Comparison of ENCODE assay signal across 9 mouse cellular contexts in genomic region chr10:79851653-79852052, GRCm38 (mm10). TPM values are rescaled to one million over a fixed set of nuclear protein-coding genes. Genes with fewer than 3 reads are reported as not detected.
A peak's percentile ranks its signal among the peaks of the same experiment; 100 is the strongest.
DNase-seq lines count a peak whose midpoint lies in the region; ATAC-seq and TF ChIP-seq lines count a peak whose summit lies in the region.
"Had no signal": no experiment of that assay in that cellular context is flagged by ENCODE, and none has a peak within 500 bp of the region (broad histone marks: within the 10 kb centered on the region; RNA-seq: fewer than 3 reads in every experiment).

No protein-coding gene starts in this region.

- no peaks in the 10 kb centered on the region for H3K36me3 ChIP-seq in kidney, adult 2 months (ENCODE audit: control insufficient read depth, insufficient read depth, low read length)
- peaks cover 4% of the 10 kb centered on the region; the same call in 1 of the 2 replicates for H3K36me3 ChIP-seq in hindbrain, embryonic 13.5 days
- H3K36me3 ChIP-seq in midbrain, embryonic 12.5 days, result peaks cover under 1% of the 10 kb centered on the region

- peak overlapping the region; percentile 69 for H3K4me2 ChIP-seq in hindbrain, embryonic 13.5 days
- H3K4me2 ChIP-seq in midbrain, embryonic 12.5 days (replicated peaks), result peak overlapping the region; percentile 100

- DNase-seq in kidney, adult 2 months, result no peak
- DNase-seq in kidney, adult 8-10 months, result no peak
- DNase-seq in frontal cortex, postnatal 25 days (ENCODE audit: low spot score in 2 of 2), result no peak

- peaks cover 25% of the 10 kb centered on the region for H3K4me1 ChIP-seq in kidney, adult 2 months (ENCODE audit: control insufficient read depth, insufficient read depth, low read length)
- H3K4me1 ChIP-seq in bone marrow macrophage, adult 2 months (ENCODE audit: control insufficient read depth, insufficient read depth, low read length), result peaks cover 30% of the 10 kb centered on the region
- peaks cover 47% of the 10 kb centered on the region for H3K4me1 ChIP-seq in hindbrain, embryonic 13.5 days (replicated peaks)
- H3K4me1 ChIP-seq in midbrain, embryonic 12.5 days, result peaks cover 37% of the 10 kb centered on the region

- peak overlapping the region; percentile 96 for H3K27ac ChIP-seq in kidney, adult 2 months (ENCODE audit: insufficient read depth, low read depth, low read length)
- H3K27ac ChIP-seq in bone marrow macrophage, adult 2 months (ENCODE audit: insufficient read depth, low read depth, low read length), result peak overlapping the region; percentile 97
- H3K27ac ChIP-seq in hindbrain, embryonic 13.5 days, result peak overlapping the region; percentile 100
- H3K27ac ChIP-seq in midbrain, embryonic 12.5 days (replicated peaks), result peak overlapping the region; percentile 99

- TF ChIP-seq POLR2A in kidney, adult 2 months (IDR thresholded peaks at IDR 0.05; ENCODE audit: low read depth, low read length), result no peak
- no peak for TF ChIP-seq POLR2A in bone marrow macrophage, adult 2 months (IDR thresholded peaks at IDR 0.05; ENCODE audit: borderline replicate concordance, low read depth, low read length)

- no peaks in the 10 kb centered on the region for H3K9me3 ChIP-seq in hindbrain, embryonic 13.5 days
- no peaks in the 10 kb centered on the region for H3K9me3 ChIP-seq in midbrain, embryonic 12.5 days

- no peak overlapping the region for H3K4me3 ChIP-seq in kidney, adult 2 months (ENCODE audit: insufficient read depth, low read depth, low read length)
- H3K4me3 ChIP-seq in bone marrow macrophage, adult 2 months (ENCODE audit: insufficient read depth, low read length), result no peak overlapping the region
- H3K4me3 ChIP-seq in hindbrain, embryonic 13.5 days, result no peak overlapping the region
- no peak overlapping the region for H3K4me3 ChIP-seq in midbrain, embryonic 12.5 days

- no peaks in the 10 kb centered on the region for H3K27me3 ChIP-seq in kidney, adult 2 months (replicated peaks; ENCODE audit: control insufficient read depth, insufficient read depth, low read length)
- H3K27me3 ChIP-seq in hindbrain, embryonic 13.5 days, result no peaks in the 10 kb centered on the region
- H3K27me3 ChIP-seq in midbrain, embryonic 12.5 days, result no peaks in the 10 kb centered on the region

- peak overlapping the region; percentile 82 for H3K9ac ChIP-seq in hindbrain, embryonic 13.5 days
- H3K9ac ChIP-seq in midbrain, embryonic 12.5 days (replicated peaks), result peak overlapping the region; percentile 78; the same call in 1 of the 2 replicates

- WGBS in kidney, adult 2 months, result 67% methylated on average over 3 of the region's 3 CpGs
- WGBS in hindbrain, embryonic 13.5 days, result 78% methylated on average over 3 of the region's 3 CpGs
- 89% methylated on average over 3 of the region's 3 CpGs for WGBS in midbrain, embryonic 12.5 days

- ATAC-seq in hindbrain, embryonic 13.5 days (ENCODE audit: low FRiP score), result no peak
- ATAC-seq in midbrain, embryonic 12.5 days (ENCODE audit: low FRiP score, low read depth), result no peak
- ATAC-seq in frontal cortex, adult (ENCODE audit: low TSS enrichment), result no peak
- ATAC-seq in megakaryocyte progenitor cell, adult 5-6 weeks (replicated peaks; ENCODE audit: poor library complexity), result no peak

- TF ChIP-seq CTCF in kidney, adult 2 months (conservative IDR thresholded peaks at IDR 0.05; ENCODE audit: insufficient read depth, insufficient read length, low read depth, low read length), result no peak
- no peak for TF ChIP-seq CTCF in bone marrow macrophage, adult 2 months (IDR thresholded peaks at IDR 0.05; ENCODE audit: low read depth, low read length)

RNA-seq across cellular contexts. Expression of gene Ptbp1, which starts 2.6 kb away (rescaled TPM):
- polyA plus RNA-seq in kidney, adult 2 months (2012; rRNA removed), result 184 and 198 TPM in 2 replicates
- 129 and 141 TPM in 2 replicates for polyA plus RNA-seq in bone marrow macrophage, adult 2 months (2012; ENCODE audit: insufficient read depth, insufficient read length, missing spikeins)
- polyA plus RNA-seq in hindbrain, embryonic 13.5 days (2015; fragmentation: Nextera tagmentation; extraction: Ambion mirVana), result 84.7 and 86.0 TPM in 2 replicates
- polyA plus RNA-seq in midbrain, embryonic 12.5 days (2016; fragmentation: Nextera tagmentation; extraction: Ambion mirVana), result 202 TPM in 2 replicates
- total RNA-seq in megakaryocyte progenitor cell, adult 5-6 weeks (2015), result 218 and 262 TPM in 2 replicates
- total RNA-seq in megakaryocyte progenitor cell, adult 5-6 weeks (2017), result 172 and 187 TPM in 2 replicates

RNA-seq across cellular contexts. Expression of gene Prtn3, which starts 22.6 kb away (rescaled TPM):
- 0.67 and 0.99 TPM in 2 replicates for polyA plus RNA-seq in kidney, adult 2 months (2012; rRNA removed)
- not detected in 2 replicates for polyA plus RNA-seq in bone marrow macrophage, adult 2 months (2012; ENCODE audit: insufficient read depth, insufficient read length, missing spikeins)
- 13.9 and 15.6 TPM in 2 replicates for polyA plus RNA-seq in hindbrain, embryonic 13.5 days (2015; fragmentation: Nextera tagmentation; extraction: Ambion mirVana)
- 14.3 and 16.7 TPM in 2 replicates for polyA plus RNA-seq in midbrain, embryonic 12.5 days (2016; fragmentation: Nextera tagmentation; extraction: Ambion mirVana)
- 3,382 and 3,510 TPM in 2 replicates for total RNA-seq in megakaryocyte progenitor cell, adult 5-6 weeks (2015)
- total RNA-seq in megakaryocyte progenitor cell, adult 5-6 weeks (2017), result 738 and 1,001 TPM in 2 replicates

RNA-seq across cellular contexts. Expression of gene Plppr3, which starts 22.8 kb away (rescaled TPM):
- 2.7 and 3.2 TPM in 2 replicates for polyA plus RNA-seq in kidney, adult 2 months (2012; rRNA removed)
- polyA plus RNA-seq in bone marrow macrophage, adult 2 months (2012; ENCODE audit: insufficient read depth, insufficient read length, missing spikeins), result not detected in 2 replicates
- polyA plus RNA-seq in hindbrain, embryonic 13.5 days (2015; fragmentation: Nextera tagmentation; extraction: Ambion mirVana), result 396 and 407 TPM in 2 replicates
- 296 and 302 TPM in 2 replicates for polyA plus RNA-seq in midbrain, embryonic 12.5 days (2016; fragmentation: Nextera tagmentation; extraction: Ambion mirVana)
- total RNA-seq in megakaryocyte progenitor cell, adult 5-6 weeks (2015), result 39.0 and 41.2 TPM in 2 replicates
- total RNA-seq in megakaryocyte progenitor cell, adult 5-6 weeks (2017), result 93.9 and 96.9 TPM in 2 replicates

RNA-seq across cellular contexts. Expression of gene Misp, which starts 30.9 kb away (rescaled TPM):
- 17.9 and 19.9 TPM in 2 replicates for polyA plus RNA-seq in kidney, adult 2 months (2012; rRNA removed)
- polyA plus RNA-seq in bone marrow macrophage, adult 2 months (2012; ENCODE audit: insufficient read depth, insufficient read length, missing spikeins), result 0.91 TPM in 1 of 2 replicates, not detected in the other
- polyA plus RNA-seq in hindbrain, embryonic 13.5 days (2015; fragmentation: Nextera tagmentation; extraction: Ambion mirVana), result 0.84 and 1.0 TPM in 2 replicates
- polyA plus RNA-seq in midbrain, embryonic 12.5 days (2016; fragmentation: Nextera tagmentation; extraction: Ambion mirVana), result 0.94 and 1.0 TPM in 2 replicates
- total RNA-seq in megakaryocyte progenitor cell, adult 5-6 weeks (2015), result not detected in 2 replicates
- total RNA-seq in megakaryocyte progenitor cell, adult 5-6 weeks (2017), result 0.58 TPM in 1 of 2 replicates, not detected in the other

RNA-seq across cellular contexts. Expression of gene Elane, which starts 34.4 kb away (rescaled TPM):
- 0.10 TPM in 1 of 2 replicates, not detected in the other for polyA plus RNA-seq in kidney, adult 2 months (2012; rRNA removed)
- polyA plus RNA-seq in bone marrow macrophage, adult 2 months (2012; ENCODE audit: insufficient read depth, insufficient read length, missing spikeins), result 0.75 TPM in 1 of 2 replicates, not detected in the other
- polyA plus RNA-seq in hindbrain, embryonic 13.5 days (2015; fragmentation: Nextera tagmentation; extraction: Ambion mirVana), result 0.34 TPM in 1 of 2 replicates, not detected in the other
- polyA plus RNA-seq in midbrain, embryonic 12.5 days (2016; fragmentation: Nextera tagmentation; extraction: Ambion mirVana), result not detected in 2 replicates
- 6,143 and 8,228 TPM in 2 replicates for total RNA-seq in megakaryocyte progenitor cell, adult 5-6 weeks (2015)
- total RNA-seq in megakaryocyte progenitor cell, adult 5-6 weeks (2017), result 2,359 and 2,989 TPM in 2 replicates
- total RNA-seq: left cerebral cortex, adult 8-10 months had no signal

Comparison
In these comparisons a context has a peak if more than half of its experiments do, and no peak if none do; other contexts are left out.
1. RNA of gene Plppr3, which starts 22.8 kb away (polyA plus RNA-seq): 396 to 407 TPM in hindbrain, embryonic 13.5 days and 296 to 302 TPM in midbrain, embryonic 12.5 days; 2.7 to 3.2 TPM in kidney, adult 2 months and not detected in bone marrow macrophage, adult 2 months; every median in the first group is over 10 times any median in the second.
2. Peak in every context shown above with its lines, with median percentiles within 50 percentile points of each other: H3K27ac ChIP-seq.